Mouse (Mus musculus): ENCODE results near the gene Kbtbd2.

Gene Kbtbd2

DNA sequence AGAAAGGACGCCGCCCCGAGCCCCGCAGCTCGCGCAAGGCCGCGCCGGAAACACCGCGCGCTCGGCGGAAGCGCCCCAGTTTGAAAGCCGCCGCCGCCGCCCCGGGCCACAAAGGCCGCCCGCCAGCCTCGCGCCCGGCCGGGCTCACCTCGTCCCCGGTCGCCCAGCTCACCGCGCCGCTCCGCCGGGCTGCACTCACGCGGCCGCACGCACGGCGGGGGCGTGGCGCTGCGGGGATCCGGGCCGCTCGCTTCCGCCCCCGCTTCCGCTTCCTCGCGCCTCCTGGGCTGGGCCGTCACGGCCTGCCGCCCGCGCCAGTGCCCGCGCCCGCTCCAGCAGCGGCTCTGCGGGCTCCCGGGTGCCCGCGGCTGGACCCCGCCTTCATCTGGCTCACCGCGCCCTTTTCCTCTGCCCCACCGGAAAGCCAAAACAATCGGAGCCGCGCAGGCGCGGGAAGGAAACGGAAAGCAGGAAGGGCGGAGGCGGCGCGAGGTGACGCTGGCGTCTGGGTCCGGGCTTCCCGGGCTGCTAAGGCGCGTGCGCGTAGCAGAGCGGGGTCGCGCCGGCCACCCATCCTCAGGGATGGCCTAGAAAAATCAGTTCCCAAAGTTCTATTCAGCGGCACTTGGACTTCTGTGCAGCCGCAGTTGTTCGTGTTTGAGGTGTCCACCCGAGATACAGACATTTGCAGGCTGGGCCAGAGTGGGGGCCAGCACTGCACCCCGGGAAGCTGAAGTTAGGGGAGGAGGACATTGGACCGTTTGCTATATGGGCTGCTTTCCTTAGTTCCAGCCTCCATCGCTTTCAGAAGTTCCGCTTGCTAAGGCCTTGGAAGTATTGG is at the start of gene Kbtbd2:
Gene Kbtbd2 (minus strand): TSS at position 503 of the 841 bp plus-strand sequence.
- DNase-seq (ENCODE audit: low spot score in 2 of 2): peak; percentile 92 to 94

GRCm38 (mm10) chr6:56844365-56844764 is 46.8 kb upstream of the Kbtbd2 start:
- DNase-seq (ENCODE audit: low spot score in 2 of 2): no peak

- DNase-seq (ENCODE audit: low spot score in 2 of 2): no peak
These were observed 45.6 kb upstream of the Kbtbd2 start for GRCm38 (mm10) chr6:56843229-56843628.

DNA sequence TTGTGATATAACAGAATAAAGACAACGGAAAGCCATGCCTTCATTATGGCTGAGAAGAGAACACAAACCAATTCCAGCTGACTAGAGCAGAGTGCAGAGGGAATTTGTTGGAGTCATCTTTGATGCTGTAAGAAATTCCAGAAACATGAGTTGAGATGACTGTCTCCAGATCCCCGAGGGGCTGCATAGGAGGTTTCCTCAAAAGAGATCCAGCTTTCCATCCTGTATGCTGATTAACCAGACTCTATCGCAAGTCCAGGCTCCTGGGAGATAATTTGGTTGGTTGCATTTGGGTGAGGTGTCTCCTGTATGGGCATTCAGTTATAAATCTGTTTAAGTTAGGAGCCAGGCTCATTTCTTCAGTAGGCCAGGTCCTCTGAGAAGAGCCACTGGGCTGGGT is 40.0 kb upstream of the Kbtbd2 start:
- DNase-seq (ENCODE audit: low spot score in 2 of 2): no peak

DNA sequence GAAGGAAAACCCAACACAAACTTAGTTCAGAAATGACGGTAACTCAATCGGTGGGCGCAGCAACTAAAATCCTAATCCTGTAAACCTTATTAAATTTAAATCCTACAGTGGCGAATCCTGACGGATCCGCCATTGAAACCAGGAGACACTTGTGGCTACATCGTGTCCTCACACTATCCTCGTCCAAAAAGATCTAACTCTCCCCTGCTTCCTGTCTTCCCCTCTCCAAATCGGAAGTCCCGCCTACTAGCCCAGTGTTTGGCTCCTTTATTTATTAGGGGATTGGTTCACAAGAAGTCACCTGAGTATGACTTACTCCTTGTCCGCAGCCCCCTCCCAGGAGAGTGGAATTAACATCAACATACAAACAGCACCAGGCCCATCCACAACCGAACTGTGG is 39.6 kb upstream of the Kbtbd2 start:
- DNase-seq (ENCODE audit: low spot score in 2 of 2): no peak

GRCm38 (mm10) chr6:56835532-56835931 is 37.9 kb upstream of the Kbtbd2 start:
- no peak for DNase-seq (ENCODE audit: low spot score in 2 of 2)

DNA sequence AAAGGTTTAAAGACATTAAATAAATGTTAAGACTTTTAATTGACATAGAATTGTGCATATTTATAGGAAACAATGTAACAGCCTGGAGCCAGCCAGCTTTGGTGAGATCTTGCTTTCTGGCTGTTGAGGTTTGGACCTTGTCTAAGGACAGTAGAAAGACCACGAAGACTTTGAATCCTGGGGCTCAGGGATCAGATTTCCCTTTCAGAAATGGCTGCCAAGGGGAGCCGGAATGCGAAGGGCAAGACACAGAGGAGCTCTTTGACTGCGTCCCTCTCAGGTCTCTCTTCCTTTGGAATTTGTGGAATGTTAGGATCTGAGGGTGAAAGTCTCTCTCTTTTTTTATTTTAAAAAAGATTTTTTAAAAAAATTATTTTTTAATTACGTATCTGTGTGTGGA is 37.2 kb upstream of the Kbtbd2 start:
- DNase-seq (ENCODE audit: low spot score in 2 of 2): no peak

GRCm38 (mm10) chr6:56832830-56833229 is 35.2 kb upstream of the Kbtbd2 start:
- no peak for DNase-seq (ENCODE audit: low spot score in 2 of 2)

DNA sequence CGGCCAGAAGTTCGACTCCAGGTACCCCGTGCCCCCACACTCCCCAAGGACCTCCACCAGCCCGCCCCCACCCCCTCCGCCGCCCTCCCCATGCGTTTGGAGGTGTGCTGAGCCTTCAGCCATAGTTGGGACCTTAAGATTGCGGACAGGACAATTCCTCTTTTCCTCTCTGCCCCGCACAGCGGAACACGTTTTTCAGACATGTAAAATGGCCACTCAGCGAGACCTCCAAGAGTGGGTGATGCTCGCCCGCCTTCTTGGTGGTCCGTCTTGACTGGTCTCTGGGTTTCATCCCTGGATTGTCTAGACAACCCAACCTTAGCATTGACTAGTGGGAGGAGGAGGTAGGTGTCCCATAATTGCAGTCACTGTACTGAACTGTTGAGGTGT is 34.8 kb upstream of the Kbtbd2 start:
- DNase-seq (ENCODE audit: low spot score in 2 of 2): no peak

- DNase-seq (ENCODE audit: low spot score in 2 of 2): peak; percentile 83 to 87
These were observed 34.2 kb upstream of the Kbtbd2 start, which contains the start of gene Fkbp9 for GRCm38 (mm10) chr6:56831697-56832406. TSS of gene Fkbp9 (plus strand) at chr6:56832059.

- DNase-seq (ENCODE audit: low spot score in 2 of 2): no peak
These were observed 28.0 kb upstream of the Kbtbd2 start for GRCm38 (mm10) chr6:56825657-56826056.

- no peak for DNase-seq (ENCODE audit: low spot score in 2 of 2)
These were observed 21.5 kb upstream of the Kbtbd2 start for GRCm38 (mm10) chr6:56819124-56819487.

DNA sequence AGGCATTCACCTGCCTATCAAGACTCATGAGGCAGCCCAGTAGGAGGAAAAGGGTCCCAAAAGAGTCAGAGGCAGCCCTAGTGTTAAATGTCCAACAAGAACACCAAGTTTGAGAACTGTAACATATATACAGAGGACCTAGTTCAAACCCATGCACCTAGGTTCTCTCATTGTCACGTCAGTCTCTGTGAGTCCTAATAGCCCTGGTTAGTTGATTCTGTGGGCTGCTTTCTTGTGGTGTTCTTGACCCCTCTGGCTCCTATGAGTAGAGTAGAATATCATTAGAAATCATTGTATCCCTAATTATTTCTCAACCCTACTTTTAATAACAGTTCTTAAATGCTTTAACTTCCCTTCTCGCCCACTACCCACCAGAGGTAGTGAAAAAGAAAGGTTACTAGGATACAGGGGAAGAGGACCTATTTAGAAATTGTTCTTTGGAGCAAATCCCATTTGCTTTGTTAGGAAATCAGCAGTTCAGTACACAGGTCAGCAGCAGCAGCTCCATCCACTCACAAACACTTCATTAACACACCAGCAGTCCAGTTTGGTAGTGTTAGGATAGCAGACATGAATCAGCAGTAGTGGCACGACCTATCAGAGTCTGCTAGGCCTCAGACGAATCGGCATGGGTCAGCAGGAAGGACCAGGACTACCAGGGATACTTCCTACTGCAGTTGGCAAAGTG is 21.0 kb upstream of the Kbtbd2 start:
- DNase-seq (ENCODE audit: low spot score in 2 of 2): no peak

- DNase-seq (ENCODE audit: low spot score in 2 of 2): no peak
These were observed 15.7 kb upstream of the Kbtbd2 start for GRCm38 (mm10) chr6:56813332-56813731.

- DNase-seq (ENCODE audit: low spot score in 2 of 2): no peak
These were observed 11.0 kb upstream of the Kbtbd2 start for GRCm38 (mm10) chr6:56808656-56809055.

GRCm38 (mm10) chr6:56806195-56806594 is 8.6 kb upstream of the Kbtbd2 start:
- DNase-seq (ENCODE audit: low spot score in 2 of 2): no peak

GRCm38 (mm10) chr6:56805026-56805425 is 7.4 kb upstream of the Kbtbd2 start:
- DNase-seq (ENCODE audit: low spot score in 2 of 2): no peak

DNA sequence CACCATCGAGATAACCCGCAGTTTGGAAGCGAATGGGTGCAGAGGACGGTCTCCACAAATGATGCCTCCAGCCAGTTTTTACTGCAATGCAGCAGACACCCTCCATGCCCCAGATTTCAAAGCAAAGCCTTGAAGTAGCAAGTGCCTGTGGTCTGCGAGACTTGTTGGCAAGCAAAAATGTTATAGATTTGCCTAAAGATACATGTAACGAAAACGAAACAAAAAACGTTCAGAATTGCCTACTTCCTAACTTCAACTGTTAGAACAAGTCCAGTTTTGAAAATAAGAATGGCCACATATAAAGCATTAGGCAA is 496 bp upstream of the Kbtbd2 start:
- DNase-seq (ENCODE audit: low spot score in 2 of 2): no peak

- DNase-seq (ENCODE audit: low spot score in 2 of 2): no peak
These were observed 908 bp downstream of the Kbtbd2 start for GRCm38 (mm10) chr6:56796668-56797141.

GRCm38 (mm10) chr6:56796232-56796631 is 1.4 kb downstream of the Kbtbd2 start:
- DNase-seq (ENCODE audit: low spot score in 2 of 2): no peak

GRCm38 (mm10) chr6:56794834-56795233 is 2.8 kb downstream of the Kbtbd2 start:
- no peak for DNase-seq (ENCODE audit: low spot score in 2 of 2)

GRCm38 (mm10) chr6:56789336-56789735 is 8.3 kb downstream of the Kbtbd2 start:
- DNase-seq (ENCODE audit: low spot score in 2 of 2): no peak

- DNase-seq (ENCODE audit: low spot score in 2 of 2): no peak
These were observed 9.9 kb downstream of the Kbtbd2 start for GRCm38 (mm10) chr6:56787668-56788067.
